Mouse (Mus musculus) bone marrow macrophage, adult 2 months (primary cell): Measurements from ENCODE around the gene Sun2. TPM values are rescaled to one million over a fixed set of nuclear protein-coding genes. Genes with fewer than 3 reads are reported as not detected.

ENCODE experiments used
- H3K27ac ChIP-seq: 2 replicates; pipeline ENCODE4 v1.5.1; 2012; ENCODE audit warnings: low read depth, low read length; ENCODE audit not compliant: insufficient read depth
- H3K4me1 ChIP-seq: 2 replicates; pipeline ENCODE4 v1.6.1; 2012; ENCODE audit warnings: low read length; ENCODE audit not compliant: control insufficient read depth, insufficient read depth
- H3K4me3 ChIP-seq: 2 replicates; pipeline ENCODE4 v1.5.1; 2012; ENCODE audit warnings: mild to moderate bottlenecking, low read length, moderate library complexity; ENCODE audit not compliant: insufficient read depth
- CTCF ChIP-seq: IDR thresholded peaks from 2 replicates; pipeline ENCODE4 v1.5.1; 2012; ENCODE audit warnings: low read depth, mild to moderate bottlenecking, low read length, moderate library complexity
- POLR2A ChIP-seq: IDR thresholded peaks from 2 replicates; pipeline ENCODE4 v1.6.1; 2012; ENCODE audit warnings: mild to moderate bottlenecking, low read depth, low read length, borderline replicate concordance
- polyA plus RNA-seq: library from polyadenylated mRNA; stranded (reverse); fragments of >200 nt; gene quantifications from 2 replicates; pipeline ENCODE4 v1.2.4, GENCODE M21; 2012; ENCODE audit not compliant: missing spikeins, insufficient read depth, insufficient read length

Sun2 gene
- polyA plus RNA-seq, 1 experiment: 63.2 TPM

DNA sequence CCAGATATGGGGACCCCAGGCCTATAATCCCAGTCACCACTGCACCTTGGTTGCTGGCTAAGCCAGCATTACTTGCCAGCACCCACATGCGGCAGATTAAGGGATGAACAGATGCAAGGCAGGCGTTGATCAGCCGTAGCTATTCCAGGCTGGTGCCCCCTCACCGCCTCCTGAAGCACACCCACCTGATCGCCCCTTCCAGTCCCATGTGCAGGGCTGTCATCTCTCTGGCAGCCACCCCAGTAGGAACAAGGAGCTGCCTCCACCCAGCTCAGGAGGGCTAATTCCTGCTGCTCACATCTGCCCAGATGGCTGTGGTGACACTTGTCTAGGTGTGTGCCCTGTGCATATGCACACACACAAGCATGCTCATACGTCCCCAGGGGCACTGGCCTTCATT, 18.6 kb upstream of the Sun2 start:
- TF ChIP-seq POLR2A: no peak
- no peak for TF ChIP-seq CTCF

DNA sequence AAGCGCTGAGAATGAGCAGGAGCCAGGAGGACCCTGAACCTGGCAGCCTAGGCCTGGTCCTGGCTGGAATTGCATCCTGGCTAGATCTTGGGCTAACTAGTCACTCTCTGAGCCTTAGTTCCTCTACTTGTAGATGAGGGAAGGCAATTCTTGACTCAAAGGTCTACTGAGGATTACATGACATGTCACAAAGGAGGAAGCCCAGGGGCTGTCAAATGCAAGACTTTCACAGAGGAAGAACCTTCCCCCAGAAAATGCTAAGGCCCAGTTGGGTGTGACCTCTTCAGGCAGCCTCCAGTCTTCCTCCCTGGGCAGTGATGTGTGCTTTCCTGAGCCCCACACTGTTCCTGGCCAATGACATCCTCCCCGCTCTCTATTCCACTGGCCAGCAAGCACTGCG, 14.8 kb upstream of the Sun2 start:
- H3K4me1 ChIP-seq: peaks cover 23% of the 10 kb centered on the region
- no peak overlapping the region for H3K27ac ChIP-seq

More for the DNA sequence above, 18.6 kb upstream of the Sun2 start:
- Histone ChIP-seq H3K4me1 (peaks cover 49% of the 10 kb centered on the region), H3K4me3 (no peak overlapping the region), H3K27ac (no peak overlapping the region)

GRCm38 (mm10) chr15:79755977-79756625, 13.8 kb upstream of the Sun2 start:
- Histone ChIP-seq H3K4me3 (no peak overlapping the region), H3K4me1 (peaks cover 22% of the 10 kb centered on the region), H3K27ac (no peak overlapping the region)
- no peak for TF ChIP-seq POLR2A
- no peak for TF ChIP-seq CTCF

More for the DNA sequence above, 14.8 kb upstream of the Sun2 start:
- TF ChIP-seq POLR2A (no peak), CTCF (no peak)
- H3K4me3 ChIP-seq: no peak overlapping the region

DNA sequence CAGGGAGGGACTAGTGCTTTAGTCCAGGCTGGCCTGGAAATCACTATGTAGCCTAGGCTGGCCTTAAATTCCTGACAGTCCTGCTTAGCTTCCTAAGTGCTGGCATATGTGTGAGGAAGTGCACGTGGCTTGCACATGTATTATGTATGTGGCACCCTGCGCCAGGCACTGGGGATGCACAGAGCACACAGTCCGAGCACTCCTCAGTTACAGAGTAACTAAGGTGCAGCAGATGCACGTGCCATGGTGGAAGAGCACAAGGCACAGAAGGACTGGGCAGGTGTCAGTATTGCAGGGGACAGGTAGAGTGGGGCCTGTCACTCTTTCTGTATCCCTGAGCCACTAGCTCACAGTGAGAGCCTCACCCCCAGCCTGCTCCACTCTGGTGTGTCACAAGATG, 12.8 kb upstream of the Sun2 start:
- H3K4me3 ChIP-seq: no peak overlapping the region
- TF ChIP-seq CTCF: no peak
- TF ChIP-seq POLR2A: no peak
- peaks cover 14% of the 10 kb centered on the region for H3K4me1 ChIP-seq
- H3K27ac ChIP-seq: no peak overlapping the region

GRCm38 (mm10) chr15:79753873-79754272, 11.5 kb upstream of the Sun2 start:
- H3K27ac ChIP-seq: no peak overlapping the region
- TF ChIP-seq POLR2A (no peak), CTCF (no peak)
- H3K4me1 ChIP-seq: peaks cover 14% of the 10 kb centered on the region
- H3K4me3 ChIP-seq: no peak overlapping the region

DNA sequence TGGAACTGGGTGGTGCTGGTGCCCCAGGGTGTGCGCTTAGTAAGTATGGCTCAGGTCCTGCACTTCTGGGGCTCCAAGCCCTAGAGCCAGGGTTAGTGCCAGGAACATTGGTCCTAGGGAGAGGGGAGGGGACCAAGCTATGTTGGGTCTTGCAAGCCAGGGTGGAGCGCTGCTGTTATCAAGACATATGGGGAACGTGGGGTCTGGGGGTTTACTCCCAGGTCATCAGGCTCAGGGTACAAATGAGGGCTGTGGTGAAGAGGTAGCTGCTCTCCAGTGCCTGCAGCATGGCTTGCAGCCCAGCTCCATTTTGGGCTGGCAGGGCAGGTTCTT, 11.1 kb upstream of the Sun2 start:
- Histone ChIP-seq H3K27ac (no peak overlapping the region), H3K4me1 (peaks cover 14% of the 10 kb centered on the region), H3K4me3 (no peak overlapping the region)
- TF ChIP-seq CTCF: no peak
- TF ChIP-seq POLR2A: no peak

DNA sequence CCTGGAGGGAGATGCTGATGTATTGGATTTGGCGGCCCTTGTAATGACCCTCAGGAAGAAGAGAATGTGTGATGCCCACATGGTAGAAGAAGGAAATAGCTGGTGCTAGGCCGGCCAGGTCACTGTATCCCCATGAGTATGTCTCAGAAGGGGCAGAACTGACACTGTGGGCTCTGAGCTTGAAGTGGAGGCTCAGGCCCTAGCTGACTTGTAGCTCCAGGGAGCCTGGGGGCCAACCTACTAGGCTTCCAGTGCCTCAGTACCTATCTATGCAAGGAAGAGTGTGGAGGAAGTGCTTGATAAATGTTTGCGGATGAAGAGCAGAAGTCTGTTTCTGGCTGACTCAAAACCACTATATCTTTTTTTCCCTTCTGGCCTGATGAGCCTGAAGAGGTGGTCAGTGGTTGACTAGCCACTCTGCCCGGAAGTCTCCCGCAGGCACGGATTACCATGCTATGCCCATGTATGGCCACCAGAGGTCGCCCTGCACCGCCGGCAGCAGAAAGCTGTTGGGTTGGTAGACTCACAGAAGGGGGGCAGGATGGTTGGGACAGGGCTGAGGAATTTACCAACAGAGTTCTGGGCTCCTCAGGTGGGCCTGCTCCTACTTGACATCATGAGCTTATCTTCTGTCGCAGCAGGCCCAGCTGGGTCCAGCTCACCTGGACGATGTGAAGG, 10.5 kb upstream of the Sun2 start:
- H3K4me3 ChIP-seq: no peak overlapping the region
- no peak overlapping the region for H3K27ac ChIP-seq
- peaks cover 14% of the 10 kb centered on the region for H3K4me1 ChIP-seq
- peak; percentile 97 for TF ChIP-seq CTCF
- TF ChIP-seq POLR2A: no peak

- no peak overlapping the region for H3K27ac ChIP-seq
Observed at GRCm38 (mm10) chr15:79751772-79752171, 9.4 kb upstream of the Sun2 start.

GRCm38 (mm10) chr15:79750266-79750665, 7.9 kb upstream of the Sun2 start:
- Histone ChIP-seq H3K4me3 (no peak overlapping the region), H3K27ac (no peak overlapping the region), H3K4me1 (no peaks in the 10 kb centered on the region)
- no peak for TF ChIP-seq POLR2A
- no peak for TF ChIP-seq CTCF

More at GRCm38 (mm10) chr15:79751772-79752171, 9.4 kb upstream of the Sun2 start:
- TF ChIP-seq POLR2A: no peak
- no peak for TF ChIP-seq CTCF
- no peak overlapping the region for H3K4me3 ChIP-seq
- peaks cover 9% of the 10 kb centered on the region for H3K4me1 ChIP-seq

DNA sequence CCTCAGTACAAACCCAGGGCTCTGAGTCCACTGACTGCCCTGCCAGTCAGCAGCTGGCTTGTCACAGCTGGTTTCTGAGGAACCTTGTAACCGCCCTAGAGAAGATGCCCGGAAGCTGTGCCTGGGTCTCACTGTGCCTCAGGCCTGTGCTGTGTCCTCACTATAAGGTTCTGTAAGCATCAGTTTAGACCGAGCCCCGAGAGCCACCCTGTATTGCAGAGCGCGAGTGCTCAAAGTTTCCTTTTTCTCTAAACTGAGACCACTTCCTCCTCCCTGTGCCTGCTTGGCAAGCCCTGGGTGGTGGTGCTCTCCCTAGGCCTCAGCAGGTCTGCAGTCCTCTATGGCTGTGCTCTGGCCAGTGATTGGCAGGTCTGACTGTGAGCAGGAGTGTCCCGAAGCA, 6.8 kb upstream of the Sun2 start:
- no peak overlapping the region for H3K4me3 ChIP-seq
- H3K27ac ChIP-seq: no peak overlapping the region
- TF ChIP-seq POLR2A: no peak
- peak; percentile 5; the same call in 1 of the 2 replicates for TF ChIP-seq CTCF
- H3K4me1 ChIP-seq: no peaks in the 10 kb centered on the region

GRCm38 (mm10) chr15:79747998-79748397, 5.7 kb upstream of the Sun2 start:
- TF ChIP-seq CTCF (no peak), POLR2A (no peak)
- H3K4me1 ChIP-seq: peaks cover 3% of the 10 kb centered on the region
- H3K27ac ChIP-seq: no peak overlapping the region
- no peak overlapping the region for H3K4me3 ChIP-seq
